Mouse (Mus musculus): ENCODE data around the gene Spaca3. TPM values are rescaled to one million over a fixed set of nuclear protein-coding genes. Genes with fewer than 3 reads are reported as not detected.
A peak's percentile ranks its signal among the peaks of the same experiment; 100 is the strongest.

Gene Spaca3
- polyA plus RNA-seq, 1 experiment from 2014 or later = not detected

- Histone ChIP-seq H3K9ac (ENCODE audit: low read depth, low read length) (no peak overlapping the region), H3K27me3 (replicated peaks; ENCODE audit: control insufficient read depth, insufficient read depth, low read length) (no peaks in the 10 kb centered on the region), H3K27ac (ENCODE audit: low read depth, low read length) (no peak overlapping the region), H3K4me1 (ENCODE audit: control insufficient read depth, insufficient read depth, low read depth, low read length) (no peaks in the 10 kb centered on the region), H3K4me2 (ENCODE audit: low read length) (no peak overlapping the region), H3K36me3 (ENCODE audit: control insufficient read depth, insufficient read depth, low read length) (no peaks in the 10 kb centered on the region), H3K4me3 (ENCODE audit: low read length) (no peak overlapping the region), H3K9me3 (ENCODE audit: control insufficient read depth, low read length) (no peaks in the 10 kb centered on the region)
- WGBS = 90% methylated on average over 11 of the region's 11 CpGs
- ATAC-seq = no peak
Measured at GRCm38 (mm10) chr11:80854430-80854829, 3.7 kb upstream of the Spaca3 start.

- Histone ChIP-seq H3K27me3 (replicated peaks; ENCODE audit: control insufficient read depth, insufficient read depth, low read length) (no peaks in the 10 kb centered on the region), H3K9ac (ENCODE audit: low read depth, low read length) (no peak overlapping the region), H3K4me3 (ENCODE audit: low read length) (no peak overlapping the region), H3K9me3 (ENCODE audit: control insufficient read depth, low read length) (no peaks in the 10 kb centered on the region), H3K27ac (ENCODE audit: low read depth, low read length) (no peak overlapping the region), H3K4me2 (ENCODE audit: low read length) (no peak overlapping the region), H3K4me1 (ENCODE audit: control insufficient read depth, insufficient read depth, low read depth, low read length) (no peaks in the 10 kb centered on the region), H3K36me3 (ENCODE audit: control insufficient read depth, insufficient read depth, low read length) (no peaks in the 10 kb centered on the region)
- 76% methylated on average over 7 of the region's 7 CpGs for WGBS
- ATAC-seq = no peak
Measured at GRCm38 (mm10) chr11:80854908-80855307, 3.3 kb upstream of the Spaca3 start.

GRCm38 (mm10) chr11:80856827-80857226, 1.3 kb upstream of the Spaca3 start:
- no peak overlapping the region for H3K4me2 ChIP-seq (ENCODE audit: low read length)
- H3K4me3 ChIP-seq (ENCODE audit: low read length) = no peak overlapping the region
- no peaks in the 10 kb centered on the region for H3K27me3 ChIP-seq (replicated peaks; ENCODE audit: control insufficient read depth, insufficient read depth, low read length)
- WGBS = 88% methylated on average over 2 of the region's 2 CpGs
- no peaks in the 10 kb centered on the region for H3K36me3 ChIP-seq (ENCODE audit: control insufficient read depth, insufficient read depth, low read length)
- H3K27ac ChIP-seq (ENCODE audit: low read depth, low read length) = no peak overlapping the region
- no peak overlapping the region for H3K9ac ChIP-seq (ENCODE audit: low read depth, low read length)
- H3K9me3 ChIP-seq (ENCODE audit: control insufficient read depth, low read length) = no peaks in the 10 kb centered on the region
- no peaks in the 10 kb centered on the region for H3K4me1 ChIP-seq (ENCODE audit: control insufficient read depth, insufficient read depth, low read depth, low read length)
- no peak for ATAC-seq

GRCm38 (mm10) chr11:80862941-80863340, 4.8 kb downstream of the Spaca3 start:
- H3K4me3 ChIP-seq (ENCODE audit: low read length) = no peak overlapping the region

GRCm38 (mm10) chr11:80868039-80868438, 9.9 kb downstream of the Spaca3 start:
- no peak overlapping the region for H3K4me3 ChIP-seq (ENCODE audit: low read length)
- no peaks in the 10 kb centered on the region for H3K4me1 ChIP-seq (ENCODE audit: control insufficient read depth, insufficient read depth, low read depth, low read length)
- 92% methylated on average over 1 of the region's 1 CpGs for WGBS
- H3K27ac ChIP-seq (ENCODE audit: low read depth, low read length) = no peak overlapping the region
- no peak for ATAC-seq
- H3K4me2 ChIP-seq (ENCODE audit: low read length) = no peak overlapping the region
- H3K9ac ChIP-seq (ENCODE audit: low read depth, low read length) = no peak overlapping the region
- no peaks in the 10 kb centered on the region for H3K27me3 ChIP-seq (replicated peaks; ENCODE audit: control insufficient read depth, insufficient read depth, low read length)
- no peaks in the 10 kb centered on the region for H3K36me3 ChIP-seq (ENCODE audit: control insufficient read depth, insufficient read depth, low read length)
- H3K9me3 ChIP-seq (ENCODE audit: control insufficient read depth, low read length) = no peaks in the 10 kb centered on the region

More at GRCm38 (mm10) chr11:80862941-80863340, 4.8 kb downstream of the Spaca3 start:
- Histone ChIP-seq H3K27me3 (replicated peaks; ENCODE audit: control insufficient read depth, insufficient read depth, low read length) (no peaks in the 10 kb centered on the region), H3K4me1 (ENCODE audit: control insufficient read depth, insufficient read depth, low read depth, low read length) (no peaks in the 10 kb centered on the region), H3K9me3 (ENCODE audit: control insufficient read depth, low read length) (no peaks in the 10 kb centered on the region), H3K9ac (ENCODE audit: low read depth, low read length) (no peak overlapping the region), H3K36me3 (ENCODE audit: control insufficient read depth, insufficient read depth, low read length) (no peaks in the 10 kb centered on the region), H3K4me2 (ENCODE audit: low read length) (no peak overlapping the region), H3K27ac (ENCODE audit: low read depth, low read length) (no peak overlapping the region)
- ATAC-seq = no peak
- WGBS = 93% methylated on average over 7 of the region's 7 CpGs

GRCm38 (mm10) chr11:80872509-80873474, 14.6 kb downstream of the Spaca3 start:
- Histone ChIP-seq H3K4me2 (ENCODE audit: low read length) (no peak overlapping the region), H3K9ac (ENCODE audit: low read depth, low read length) (no peak overlapping the region), H3K4me1 (ENCODE audit: control insufficient read depth, insufficient read depth, low read depth, low read length) (peaks cover 8% of the 10 kb centered on the region), H3K27me3 (replicated peaks; ENCODE audit: control insufficient read depth, insufficient read depth, low read length) (no peaks in the 10 kb centered on the region), H3K9me3 (ENCODE audit: control insufficient read depth, low read length) (no peaks in the 10 kb centered on the region), H3K27ac (ENCODE audit: low read depth, low read length) (no peak overlapping the region), H3K4me3 (ENCODE audit: low read length) (no peak overlapping the region), H3K36me3 (ENCODE audit: control insufficient read depth, insufficient read depth, low read length) (no peaks in the 10 kb centered on the region)
- no peak for ATAC-seq
- WGBS = 65% methylated on average over 17 of the region's 17 CpGs

GRCm38 (mm10) chr11:80877131-80877651, 19.0 kb downstream of the Spaca3 start:
- WGBS = 35% methylated on average over 11 of the region's 11 CpGs
- Histone ChIP-seq H3K4me1 (ENCODE audit: control insufficient read depth, insufficient read depth, low read depth, low read length) (peaks cover 8% of the 10 kb centered on the region), H3K9me3 (ENCODE audit: control insufficient read depth, low read length) (no peaks in the 10 kb centered on the region), H3K4me2 (ENCODE audit: low read length) (no peak overlapping the region), H3K27ac (ENCODE audit: low read depth, low read length) (peak overlapping the region; percentile 62), H3K27me3 (replicated peaks; ENCODE audit: control insufficient read depth, insufficient read depth, low read length) (no peaks in the 10 kb centered on the region), H3K36me3 (ENCODE audit: control insufficient read depth, insufficient read depth, low read length) (no peaks in the 10 kb centered on the region), H3K9ac (ENCODE audit: low read depth, low read length) (no peak overlapping the region), H3K4me3 (ENCODE audit: low read length) (no peak overlapping the region)
- ATAC-seq = peak; percentile 67; the same call in 1 of the 2 replicates

GRCm38 (mm10) chr11:80878026-80878425, 19.9 kb downstream of the Spaca3 start:
- Histone ChIP-seq H3K36me3 (ENCODE audit: control insufficient read depth, insufficient read depth, low read length) (no peaks in the 10 kb centered on the region), H3K27me3 (replicated peaks; ENCODE audit: control insufficient read depth, insufficient read depth, low read length) (no peaks in the 10 kb centered on the region), H3K27ac (ENCODE audit: low read depth, low read length) (no peak overlapping the region), H3K9ac (ENCODE audit: low read depth, low read length) (no peak overlapping the region), H3K4me1 (ENCODE audit: control insufficient read depth, insufficient read depth, low read depth, low read length) (peaks cover 8% of the 10 kb centered on the region), H3K4me2 (ENCODE audit: low read length) (no peak overlapping the region), H3K4me3 (ENCODE audit: low read length) (no peak overlapping the region), H3K9me3 (ENCODE audit: control insufficient read depth, low read length) (no peaks in the 10 kb centered on the region)
- ATAC-seq = no peak
- 86% methylated on average over 2 of the region's 2 CpGs for WGBS

GRCm38 (mm10) chr11:80882229-80882810, 24.2 kb downstream of the Spaca3 start:
- Histone ChIP-seq H3K36me3 (ENCODE audit: control insufficient read depth, insufficient read depth, low read length) (no peaks in the 10 kb centered on the region), H3K9ac (ENCODE audit: low read depth, low read length) (no peak overlapping the region), H3K27me3 (replicated peaks; ENCODE audit: control insufficient read depth, insufficient read depth, low read length) (no peaks in the 10 kb centered on the region), H3K9me3 (ENCODE audit: control insufficient read depth, low read length) (no peaks in the 10 kb centered on the region), H3K4me2 (ENCODE audit: low read length) (no peak overlapping the region), H3K4me1 (ENCODE audit: control insufficient read depth, insufficient read depth, low read depth, low read length) (peaks cover 1% of the 10 kb centered on the region), H3K4me3 (ENCODE audit: low read length) (no peak overlapping the region), H3K27ac (ENCODE audit: low read depth, low read length) (no peak overlapping the region)
- no peak for ATAC-seq
- 84% methylated on average over 7 of the region's 7 CpGs for WGBS

Measured in hindbrain, embryonic 16.5 days (tissue).